Mouse (Mus musculus): Measurements from ENCODE around the gene Lmod3. TPM values are rescaled to one million over a fixed set of nuclear protein-coding genes. Genes with fewer than 3 reads are reported as not detected.

Lmod3 gene
- polyA plus RNA-seq (2014; fragmentation: Illumina TruSeq; extraction: RNeasy Lipid Tissue Mini Kit (QIAGEN cat#74804); ENCODE audit: low read depth, low replicate concordance): 0.58 TPM

GRCm38 (mm10) chr6:97252711-97253221 is at the start of gene Lmod3:
Gene Lmod3, minus strand, starts transcription at chr6:97252759.

GRCm38 (mm10) chr6:97210191-97210961 is 42.2 kb downstream of the Lmod3 start, which contains the start of gene Arl6ip5:
Gene Arl6ip5, plus strand, starts transcription at chr6:97210689.

GRCm38 (mm10) chr6:97205439-97205885 is 47.1 kb downstream of the Lmod3 start, which contains the start of gene Uba3:
Gene Uba3, minus strand, starts transcription at chr6:97205647.

Other genes with a start within 250 kb of the Lmod3 start
- 1.4 TPM for gene Fam19a4, start 192.3 kb downstream of the Lmod3 start, polyA plus RNA-seq (2014; fragmentation: Illumina TruSeq; extraction: RNeasy Lipid Tissue Mini Kit (QIAGEN cat#74804); ENCODE audit: low read depth, low replicate concordance)
- 60.9 TPM for gene Eogt, start 103.6 kb downstream of the Lmod3 start, polyA plus RNA-seq (2014; fragmentation: Illumina TruSeq; extraction: RNeasy Lipid Tissue Mini Kit (QIAGEN cat#74804); ENCODE audit: low read depth, low replicate concordance)
- 60.9 TPM for gene Tmf1, start 73.6 kb downstream of the Lmod3 start, polyA plus RNA-seq (2014; fragmentation: Illumina TruSeq; extraction: RNeasy Lipid Tissue Mini Kit (QIAGEN cat#74804); ENCODE audit: low read depth, low replicate concordance)
- gene Uba3, start 47.1 kb downstream of the Lmod3 start, polyA plus RNA-seq (2014; fragmentation: Illumina TruSeq; extraction: RNeasy Lipid Tissue Mini Kit (QIAGEN cat#74804); ENCODE audit: low read depth, low replicate concordance): 243 TPM
- 141 TPM for gene Arl6ip5, start 42.1 kb downstream of the Lmod3 start, polyA plus RNA-seq (2014; fragmentation: Illumina TruSeq; extraction: RNeasy Lipid Tissue Mini Kit (QIAGEN cat#74804); ENCODE audit: low read depth, low replicate concordance)

Data from adrenal gland, adult 10 weeks (tissue).